Mouse (Mus musculus) erythroblast, embryonic 14.5 days (primary cell): ENCODE results near the gene Dennd6b. TPM values are rescaled to one million over a fixed set of nuclear protein-coding genes. Genes with fewer than 3 reads are reported as not detected.
A peak's percentile ranks its signal among the peaks of the same experiment; 100 is the strongest.

Source experiments
- H3K27me3 ChIP-seq: 2 replicates; pipeline ENCODE4 v1.6.1; 2012; ENCODE audit warnings: inconsistent platforms; ENCODE audit not compliant: control insufficient read depth
- H3K36me3 ChIP-seq: 2 replicates; pipeline ENCODE4 v1.6.1; 2012; ENCODE audit warnings: mild to moderate bottlenecking, inconsistent platforms; ENCODE audit not compliant: control insufficient read depth
- H3K4me1 ChIP-seq: 2 replicates; pipeline ENCODE4 v1.6.1; 2012; ENCODE audit warnings: inconsistent platforms; ENCODE audit not compliant: control insufficient read depth
- H3K4me3 ChIP-seq: replicated peaks from 2 replicates; pipeline ENCODE3; 2012; ENCODE audit warnings: moderate library complexity, mild to moderate bottlenecking, inconsistent platforms
- H3K9me3 ChIP-seq: 2 replicates; pipeline ENCODE4 v1.6.1; 2012; ENCODE audit warnings: low read length, inconsistent platforms, mixed read lengths; ENCODE audit not compliant: control insufficient read depth
- GATA1 ChIP-seq: IDR thresholded peaks from 2 replicates; pipeline ENCODE4 v1.6.1; 2012; ENCODE audit warnings: low read length, inconsistent platforms, mixed read lengths
- TAL1 ChIP-seq: IDR thresholded peaks from 3 replicates; pipeline ENCODE4 v1.6.1; 2012; ENCODE audit warnings: low read length, inconsistent platforms, mixed read lengths
- polyA plus RNA-seq: library from polyadenylated mRNA; stranded (reverse); fragments of >175 nt; gene quantifications from 2 replicates; pipeline ENCODE4 v1.2.3, GENCODE M21; 2012

Dennd6b gene
- polyA plus RNA-seq, 1 experiment = 0.62 TPM

DNA sequence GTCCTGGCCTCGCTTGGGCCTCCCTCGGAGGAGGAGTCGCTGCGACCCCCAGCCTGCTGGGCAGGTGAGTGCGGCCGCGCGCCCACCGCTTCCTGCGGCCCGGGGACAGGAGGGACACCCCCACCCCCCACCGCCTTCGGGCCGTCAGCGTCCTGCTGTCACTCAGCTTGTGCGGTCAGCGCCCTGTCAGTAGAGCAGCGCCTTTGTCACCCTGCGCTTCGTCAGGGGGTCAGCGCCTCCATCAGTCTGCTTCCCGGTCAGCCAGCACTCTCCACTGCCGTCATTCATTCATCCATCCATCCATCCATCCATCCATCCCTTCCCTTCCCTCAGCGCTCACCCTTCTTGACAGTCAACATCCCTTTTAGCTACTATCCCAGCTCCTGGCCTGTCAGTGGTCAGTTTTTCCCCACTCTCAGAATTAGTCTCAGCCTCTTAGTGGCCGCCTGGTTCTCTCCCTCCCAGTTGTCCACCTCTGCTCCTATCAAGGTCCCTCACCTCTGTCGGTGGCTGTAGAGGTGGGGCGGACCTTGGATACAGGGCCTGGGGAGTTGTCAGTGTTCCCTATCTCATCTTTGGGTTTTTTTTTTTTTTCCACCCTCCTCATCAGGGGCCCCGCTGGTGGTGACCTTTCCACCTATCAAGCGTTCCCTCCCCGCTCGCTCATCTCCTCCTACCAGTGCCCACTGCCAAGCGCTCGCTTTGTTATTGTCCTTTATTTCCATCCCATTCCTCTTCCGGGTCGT, 15.6 kb upstream of the Dennd6b start:
- Histone ChIP-seq H3K9me3 (peaks cover 4% of the 10 kb centered on the region), H3K27me3 (no peaks in the 10 kb centered on the region), H3K4me1 (peaks cover 68% of the 10 kb centered on the region), H3K4me3 (peak overlapping the region; percentile 100), H3K36me3 (peaks cover 28% of the 10 kb centered on the region)
- TF ChIP-seq TAL1 = no peak
- TF ChIP-seq GATA1 = no peak

DNA sequence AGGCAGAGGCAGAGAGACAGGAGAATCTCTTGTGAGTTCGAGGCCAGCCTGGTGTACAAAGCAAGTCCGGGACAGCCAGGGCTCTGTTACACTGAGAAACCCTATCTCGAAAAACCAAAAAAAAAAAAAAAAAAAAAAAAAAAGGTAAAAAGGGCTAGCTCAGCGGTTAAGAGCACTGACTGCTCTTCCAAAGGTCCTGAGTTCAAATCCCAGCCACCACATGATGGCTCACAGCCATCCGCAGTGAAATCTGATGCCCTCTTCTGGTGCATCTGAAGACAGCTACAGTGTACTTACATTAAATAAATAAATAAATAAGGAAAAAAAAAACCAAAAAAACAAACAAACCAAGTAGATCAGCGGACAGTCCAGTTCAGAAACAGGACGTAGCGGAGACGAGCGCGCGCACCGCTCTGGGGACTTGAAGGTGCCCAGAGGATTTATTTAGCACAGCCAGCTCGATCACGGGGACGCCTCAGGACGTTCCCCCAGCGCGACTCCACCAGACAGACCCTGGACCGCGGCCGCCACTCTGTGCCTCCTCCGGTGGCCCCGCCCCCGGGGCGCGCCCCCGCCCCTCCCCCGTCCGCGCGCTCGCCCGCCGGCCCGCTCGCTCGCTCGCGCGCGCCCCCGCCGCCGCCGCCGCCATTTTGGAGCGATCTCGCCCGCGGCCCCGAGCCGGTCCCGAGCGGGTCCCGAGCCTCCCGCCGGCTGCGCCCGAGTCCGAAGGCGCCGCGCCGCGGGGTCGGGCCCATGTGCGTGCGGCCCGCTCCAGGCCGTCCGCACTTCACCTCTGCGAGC, 14.8 kb upstream of the Dennd6b start, which contains the start of gene Ppp6r2:
Gene Ppp6r2, plus strand, starts transcription at position 639 of the 801 bp plus-strand sequence.
- H3K9me3 ChIP-seq = no peaks in the 10 kb centered on the region
- TF ChIP-seq TAL1 (no peak), GATA1 (no peak)
- H3K4me1 ChIP-seq = peaks cover 60% of the 10 kb centered on the region
- H3K4me3 ChIP-seq = peak within 1 kb of the TSS; percentile 100
- no peaks in the 10 kb centered on the region for H3K27me3 ChIP-seq
- peaks cover 21% of the 10 kb centered on the region for H3K36me3 ChIP-seq

DNA sequence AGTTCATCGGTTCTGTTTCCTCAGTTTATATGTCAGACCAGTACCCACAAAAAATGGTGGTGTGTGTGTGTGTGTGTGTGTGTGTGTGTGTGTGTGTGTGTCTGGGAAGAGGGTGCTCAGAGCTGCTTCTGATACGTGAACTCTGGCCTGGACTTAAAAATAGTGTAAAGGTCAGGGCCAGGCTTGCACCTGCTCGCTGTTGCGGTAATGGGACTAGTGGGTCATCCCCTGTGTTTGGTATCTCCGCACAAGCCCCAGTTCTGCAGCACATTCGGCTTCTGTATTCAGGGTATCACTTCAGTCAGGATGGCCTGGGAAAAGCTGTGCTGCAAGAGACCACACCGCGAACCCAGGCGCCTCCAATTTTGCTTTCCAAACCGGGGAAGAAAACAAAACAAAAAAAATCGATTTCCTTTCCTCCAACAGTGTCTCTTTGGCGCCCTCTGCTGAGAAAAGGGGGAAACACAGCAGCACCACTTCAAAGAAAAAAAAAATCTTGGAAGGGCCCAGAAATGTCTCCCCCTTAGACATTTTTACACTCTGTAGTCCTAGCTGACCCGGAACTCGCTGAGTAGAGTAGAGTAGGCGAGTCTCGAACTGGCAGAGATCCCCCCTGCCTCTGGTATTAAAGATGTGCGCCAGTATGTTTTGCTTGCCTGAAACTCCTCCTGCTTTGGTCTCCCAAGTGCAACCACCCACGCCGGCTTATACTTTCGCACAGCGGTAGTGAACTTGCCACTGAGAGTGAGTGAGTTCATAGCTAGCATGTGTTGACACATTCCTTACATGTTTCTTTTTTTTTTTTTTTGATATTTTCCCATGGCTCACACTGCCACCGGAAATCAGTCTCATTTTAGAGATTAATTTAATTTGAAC, 13.8 kb upstream of the Dennd6b start:
- Histone ChIP-seq H3K27me3 (no peaks in the 10 kb centered on the region), H3K9me3 (no peaks in the 10 kb centered on the region), H3K4me1 (peaks cover 50% of the 10 kb centered on the region), H3K4me3 (peak overlapping the region; percentile 100), H3K36me3 (peaks cover 12% of the 10 kb centered on the region)
- TF ChIP-seq TAL1 = no peak
- no peak for TF ChIP-seq GATA1

DNA sequence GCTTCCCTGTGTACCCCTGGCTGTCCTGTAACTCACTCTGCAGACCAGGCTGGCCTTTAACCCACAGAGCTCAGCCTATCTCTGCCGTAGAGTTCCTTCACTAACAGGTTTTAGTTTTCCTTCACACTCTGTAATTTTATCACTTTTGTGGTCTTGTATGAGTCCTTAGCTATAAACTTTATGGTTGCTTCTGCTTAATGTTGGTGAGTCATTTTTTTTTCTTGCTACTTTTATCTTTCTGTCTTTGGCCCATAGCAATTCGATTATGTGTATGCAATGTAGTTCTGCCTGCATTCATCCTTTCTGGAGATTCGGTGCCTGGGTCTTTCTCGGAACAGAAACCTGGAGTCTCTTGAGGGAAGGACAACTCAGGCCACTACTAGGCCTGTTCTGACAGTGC, 11.2 kb upstream of the Dennd6b start:
- H3K4me3 ChIP-seq = no peak overlapping the region
- peaks cover 25% of the 10 kb centered on the region for H3K4me1 ChIP-seq
- TF ChIP-seq GATA1 (no peak), TAL1 (no peak)
- H3K27me3 ChIP-seq = no peaks in the 10 kb centered on the region; the same call in 1 of the 2 replicates
- H3K36me3 ChIP-seq = no peaks in the 10 kb centered on the region; the same call in 1 of the 2 replicates
- peaks cover 13% of the 10 kb centered on the region for H3K9me3 ChIP-seq

DNA sequence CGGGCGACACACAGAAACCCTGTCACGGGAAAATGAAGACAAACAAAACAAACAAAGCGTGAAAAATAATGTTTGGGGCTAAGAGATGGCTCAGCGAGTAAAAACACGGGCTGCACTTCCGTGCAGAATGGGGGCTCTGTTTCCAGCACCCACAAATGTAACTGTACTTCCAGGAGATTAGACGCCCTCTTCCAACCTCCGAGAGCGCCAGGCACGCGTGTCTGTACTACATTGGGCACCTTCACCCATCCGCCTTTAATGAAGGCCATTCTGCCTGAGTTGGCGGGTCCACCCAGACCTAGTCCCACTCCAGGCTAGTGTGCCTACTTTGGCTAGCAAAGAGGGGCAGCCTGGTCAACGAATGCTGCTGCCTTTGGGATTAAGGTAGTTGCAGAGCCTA, 760 bp upstream of the Dennd6b start:
- peak overlapping the region; percentile 100 for H3K4me3 ChIP-seq
- H3K36me3 ChIP-seq = no peaks in the 10 kb centered on the region
- peaks cover 22% of the 10 kb centered on the region for H3K4me1 ChIP-seq
- TF ChIP-seq GATA1 (no peak), TAL1 (no peak)
- no peaks in the 10 kb centered on the region for H3K27me3 ChIP-seq
- H3K9me3 ChIP-seq = peaks cover 3% of the 10 kb centered on the region

DNA sequence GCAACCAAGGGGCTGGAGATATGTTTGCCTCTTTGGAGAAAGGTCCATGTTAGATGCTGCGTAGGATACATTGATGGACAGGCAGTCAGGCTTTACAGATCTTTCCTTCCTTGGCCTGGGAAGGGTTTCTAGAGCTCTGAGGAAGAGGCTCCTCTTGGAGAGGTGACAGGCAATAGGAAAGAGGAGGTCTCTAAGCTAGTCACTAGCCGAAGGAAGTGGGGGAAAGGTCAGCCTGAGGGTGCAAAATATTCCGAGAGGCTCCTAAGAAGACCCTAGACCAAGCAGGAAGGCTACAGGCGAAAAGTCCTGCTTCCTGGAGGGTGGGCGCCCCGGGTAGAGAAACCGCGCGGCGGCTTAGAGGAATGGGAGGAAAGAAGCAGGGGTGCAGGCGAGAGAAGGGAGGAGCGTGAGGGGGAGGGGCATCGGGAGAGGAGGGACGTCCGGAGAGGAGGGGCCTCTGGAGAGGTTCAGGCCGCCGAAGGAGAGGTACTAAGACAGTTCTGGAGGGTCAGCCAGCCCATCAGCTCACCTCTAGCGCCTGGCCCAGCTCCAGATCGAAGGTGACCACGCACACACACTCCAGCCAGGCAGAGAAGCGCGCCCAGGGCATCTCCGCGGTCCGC, 495 bp downstream of the Dennd6b start:
- TF ChIP-seq TAL1 = no peak
- TF ChIP-seq GATA1 = no peak
- H3K4me3 ChIP-seq = peak overlapping the region; percentile 100
- H3K4me1 ChIP-seq = peaks cover 22% of the 10 kb centered on the region
- no peaks in the 10 kb centered on the region for H3K9me3 ChIP-seq
- no peaks in the 10 kb centered on the region for H3K27me3 ChIP-seq
- peaks cover 3% of the 10 kb centered on the region for H3K36me3 ChIP-seq

DNA sequence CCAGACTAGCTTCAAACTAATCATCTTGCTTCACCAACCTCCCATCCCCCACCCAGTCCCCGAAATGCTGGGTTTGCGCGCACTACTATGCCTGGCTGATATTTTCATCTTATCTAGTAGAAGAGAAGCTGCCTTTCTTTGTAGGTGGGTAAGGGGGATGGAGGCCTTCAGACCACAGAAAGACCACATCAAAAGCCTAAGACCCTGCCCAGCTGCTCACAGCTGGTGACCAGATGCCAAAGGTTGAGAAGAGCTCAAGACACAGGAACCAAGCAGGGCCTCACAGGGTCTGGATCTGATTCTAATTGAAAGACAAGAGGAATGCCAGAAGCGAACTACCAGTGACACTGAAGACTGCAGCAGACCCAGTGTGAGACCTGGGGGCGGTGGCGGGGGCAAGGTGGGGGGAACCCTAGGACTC, 1.0 kb downstream of the Dennd6b start:
- peaks cover 7% of the 10 kb centered on the region for H3K36me3 ChIP-seq
- no peaks in the 10 kb centered on the region for H3K9me3 ChIP-seq
- no peaks in the 10 kb centered on the region for H3K27me3 ChIP-seq
- H3K4me1 ChIP-seq = peaks cover 22% of the 10 kb centered on the region
- TF ChIP-seq GATA1 (no peak), TAL1 (no peak)
- H3K4me3 ChIP-seq = peak overlapping the region; percentile 100

DNA sequence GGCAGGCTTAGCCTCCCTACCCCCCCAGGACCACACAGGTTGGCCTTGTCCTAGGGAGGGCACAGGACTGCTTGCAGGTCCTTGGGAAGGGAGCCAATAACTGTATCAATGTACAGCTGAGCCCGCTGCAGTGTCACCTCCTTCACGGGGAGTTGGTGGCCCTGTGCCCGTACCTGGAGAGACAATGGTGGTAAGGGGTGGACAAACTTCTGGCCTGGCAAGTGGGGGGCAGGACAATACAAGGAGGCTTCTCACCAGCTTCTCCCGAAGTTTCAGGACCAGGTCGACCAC, 11.4 kb downstream of the Dennd6b start:
- H3K4me3 ChIP-seq = no peak overlapping the region
- peaks cover 10% of the 10 kb centered on the region for H3K4me1 ChIP-seq
- no peak for TF ChIP-seq GATA1
- no peak for TF ChIP-seq TAL1
- peaks cover 33% of the 10 kb centered on the region for H3K27me3 ChIP-seq
- H3K9me3 ChIP-seq = peaks cover 8% of the 10 kb centered on the region
- peaks cover 23% of the 10 kb centered on the region for H3K36me3 ChIP-seq
